Mouse (Mus musculus): ENCODE measurements around the gene Pcdh15.

The Pcdh15 gene

DNA sequence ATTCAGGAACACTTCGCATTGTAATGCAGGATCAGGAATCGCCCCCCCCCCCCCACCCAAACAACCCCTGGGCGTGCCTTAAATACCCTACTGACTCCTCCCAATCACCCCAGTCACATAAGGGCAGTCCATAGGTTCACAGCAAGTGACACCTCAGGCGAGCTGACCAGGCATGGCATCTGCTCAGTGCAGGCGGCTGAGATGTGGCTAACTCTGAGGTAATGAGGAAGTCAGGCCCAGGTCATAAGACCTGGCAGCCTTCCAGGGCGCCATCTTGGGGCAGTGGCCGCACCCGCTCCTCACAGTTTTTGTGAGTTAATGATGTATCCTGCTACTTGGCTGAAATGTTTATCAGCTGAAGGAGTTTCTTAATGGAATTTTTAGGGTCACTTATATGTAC lies 713.2 kb downstream of the Pcdh15 start:
- DNase-seq (ENCODE audit: extremely low read depth, low read depth): no peak

DNA sequence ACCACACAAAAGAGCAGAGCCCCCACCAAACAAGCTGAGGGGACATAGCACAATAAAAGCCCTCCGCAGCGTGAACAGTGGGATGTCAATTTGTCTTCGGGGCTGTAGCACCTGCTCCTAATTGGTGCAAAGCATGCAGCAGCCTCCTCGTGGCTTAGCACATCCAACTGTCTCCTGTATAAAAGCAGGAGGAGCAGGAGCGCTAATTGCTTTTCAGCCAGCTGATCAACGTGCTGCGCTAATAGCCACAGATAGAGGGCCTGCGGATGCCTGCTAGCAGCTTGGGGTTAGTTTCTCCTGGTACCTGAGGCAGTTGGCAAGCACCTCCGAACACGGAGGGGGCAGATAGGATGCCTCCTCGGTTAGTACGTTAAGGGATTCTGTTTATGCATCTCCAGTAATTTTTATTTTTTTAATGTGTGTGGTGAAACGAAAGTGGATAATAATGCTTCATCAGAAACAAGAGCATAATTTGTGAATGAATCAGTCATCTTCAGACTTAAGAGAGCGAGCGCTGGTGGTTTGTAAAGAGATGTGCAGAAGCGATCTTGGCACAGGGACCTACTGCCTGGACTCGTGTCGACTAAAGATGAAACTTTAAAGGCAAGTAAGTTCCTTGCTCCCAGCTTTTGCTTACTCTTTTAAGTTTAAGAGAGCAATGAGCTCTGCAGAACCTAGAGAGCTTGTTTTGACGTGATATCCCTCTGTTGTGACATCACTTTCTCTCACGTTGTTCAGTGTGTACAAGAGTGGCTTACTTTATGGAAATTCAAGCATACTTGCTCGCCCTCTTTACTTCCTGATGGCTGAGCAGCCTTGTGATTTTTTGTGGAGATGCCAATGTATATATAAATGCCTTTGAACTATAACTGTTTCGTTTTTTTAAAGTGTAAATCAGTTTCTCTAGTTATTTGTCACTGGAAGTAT lies 722.8 kb downstream of the Pcdh15 start:
- DNase-seq (ENCODE audit: extremely low read depth, low read depth): no peak

DNA sequence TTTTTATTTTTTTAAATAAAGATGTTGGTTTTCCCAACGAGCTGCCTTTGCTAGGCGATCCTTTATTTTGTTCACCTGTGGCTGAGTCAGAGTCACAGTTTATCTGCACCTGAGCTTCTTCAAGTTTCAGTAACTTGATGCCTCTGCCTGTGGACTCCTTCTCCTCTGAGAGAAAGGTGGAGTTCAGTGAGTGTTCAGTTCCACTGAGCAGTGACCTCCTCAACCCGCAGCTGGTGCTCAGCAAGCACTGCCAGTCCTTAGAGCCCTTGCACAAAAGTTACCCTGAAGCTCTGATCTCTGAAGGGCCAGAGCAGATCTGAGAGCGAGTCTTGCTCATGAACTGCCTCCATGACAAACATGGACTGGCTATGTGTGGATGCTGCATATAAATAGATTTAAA lies 724.1 kb downstream of the Pcdh15 start:
- DNase-seq (ENCODE audit: extremely low read depth, low read depth): no peak

DNA sequence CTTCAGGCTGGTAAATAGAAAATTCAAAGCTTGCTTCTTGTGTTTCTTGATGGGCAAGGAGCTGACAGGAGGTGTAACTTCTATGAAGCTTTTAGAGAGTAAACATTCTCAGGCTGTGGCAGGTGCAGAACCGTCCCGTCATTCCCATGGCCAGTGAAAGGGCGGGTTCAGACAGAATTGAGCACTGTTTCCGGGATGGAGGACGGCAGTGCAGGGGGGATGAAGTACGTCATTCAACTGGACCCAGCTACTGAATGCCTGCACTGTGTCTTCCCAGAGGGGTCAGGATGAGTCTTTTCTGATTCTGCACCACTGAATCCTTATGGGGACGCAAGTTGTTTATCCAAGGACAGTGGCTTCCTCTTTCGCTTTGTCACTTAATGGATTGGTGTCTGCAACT lies 727.2 kb downstream of the Pcdh15 start:
- no peak for DNase-seq (ENCODE audit: extremely low read depth, low read depth)

DNA sequence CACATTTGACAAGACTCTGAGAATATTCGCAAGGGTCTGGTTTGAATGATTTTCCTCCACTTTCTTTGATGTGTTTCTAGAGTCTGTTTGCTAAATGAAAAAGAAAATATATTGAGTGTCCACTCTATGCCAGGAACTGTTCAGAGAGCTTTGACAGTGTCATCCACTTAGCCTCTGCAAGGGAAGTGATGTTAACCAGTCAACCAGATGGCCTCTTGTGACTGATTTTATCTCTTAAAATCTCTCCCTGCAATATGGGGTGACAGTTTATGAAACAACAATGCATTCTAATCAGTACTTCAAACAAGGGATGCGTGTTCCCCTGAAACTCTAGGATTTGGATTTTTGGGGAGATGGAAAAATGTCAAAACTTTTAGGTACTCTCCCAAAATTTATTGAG lies 729.6 kb downstream of the Pcdh15 start:
- DNase-seq (ENCODE audit: extremely low read depth, low read depth): no peak

DNA sequence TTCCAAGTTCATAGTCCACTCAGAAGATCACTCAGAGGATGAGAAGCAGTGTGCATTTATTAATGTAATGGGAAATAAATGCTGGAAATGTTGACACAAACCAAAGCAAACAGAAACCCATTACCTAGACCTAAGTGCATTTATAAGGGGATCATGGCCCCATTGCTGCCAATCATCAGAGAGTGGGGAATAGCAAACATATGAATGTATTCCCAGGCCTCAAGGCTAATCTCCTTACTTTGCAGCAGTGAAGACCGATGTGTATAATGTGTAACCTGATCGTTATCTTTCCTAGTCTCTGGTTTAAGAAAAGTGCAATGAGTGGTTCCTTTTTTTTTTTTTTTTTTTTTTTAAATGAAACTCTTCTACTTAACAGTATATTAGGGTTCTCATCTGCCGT lies 745.9 kb downstream of the Pcdh15 start:
- no peak for DNase-seq (ENCODE audit: extremely low read depth, low read depth)

DNA sequence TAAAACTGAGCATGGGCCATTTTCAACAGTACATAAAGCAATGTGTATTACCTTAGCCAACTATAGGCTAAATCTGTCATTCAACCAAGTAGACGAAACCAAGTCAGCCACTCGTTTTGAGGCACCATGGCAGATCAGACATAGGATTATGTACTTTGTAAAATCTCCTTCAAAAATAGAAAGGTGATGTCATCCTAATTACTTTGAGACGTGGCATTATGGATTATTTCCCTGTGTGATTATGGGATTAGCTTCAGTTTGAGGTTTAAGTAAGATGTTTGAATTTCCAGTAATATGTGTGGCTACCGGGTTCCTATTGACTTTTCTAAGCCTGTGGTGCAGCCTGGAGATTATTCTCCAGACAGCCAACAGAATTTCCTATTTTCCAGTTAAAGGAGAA lies 763.0 kb downstream of the Pcdh15 start:
- DNase-seq (ENCODE audit: extremely low read depth, low read depth): no peak

DNA sequence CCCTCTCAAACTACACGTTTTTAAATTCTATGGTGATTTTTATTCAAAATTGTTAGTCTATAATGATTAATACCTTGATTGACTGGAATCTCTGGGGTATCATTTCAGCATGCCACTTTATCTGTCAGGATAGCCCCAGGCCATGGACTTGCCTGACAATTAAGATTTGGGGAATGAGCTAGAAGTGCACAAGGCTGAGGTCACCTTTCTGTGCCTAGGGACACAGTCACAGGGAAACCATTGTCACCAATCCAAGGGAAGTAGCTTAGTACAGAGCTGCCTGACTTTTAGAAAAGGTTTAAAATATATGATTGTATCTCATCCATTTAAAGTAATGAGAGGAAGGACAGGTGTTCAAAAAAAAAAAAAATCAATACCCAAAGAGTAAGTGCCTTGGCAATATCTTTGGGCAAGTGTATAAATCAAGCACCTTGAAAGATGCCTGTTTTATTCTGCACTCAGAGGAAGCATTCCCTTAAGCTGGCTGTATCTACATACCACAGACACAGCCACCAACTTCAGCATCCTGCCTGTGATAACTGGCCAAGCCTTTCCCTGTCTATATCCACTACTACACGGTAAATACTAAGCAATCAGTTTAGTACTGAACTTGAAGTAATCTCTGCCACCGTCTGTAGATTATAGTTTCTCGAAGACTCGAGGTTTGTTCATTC lies 779.0 kb downstream of the Pcdh15 start:
- DNase-seq (ENCODE audit: extremely low read depth, low read depth): no peak

DNA sequence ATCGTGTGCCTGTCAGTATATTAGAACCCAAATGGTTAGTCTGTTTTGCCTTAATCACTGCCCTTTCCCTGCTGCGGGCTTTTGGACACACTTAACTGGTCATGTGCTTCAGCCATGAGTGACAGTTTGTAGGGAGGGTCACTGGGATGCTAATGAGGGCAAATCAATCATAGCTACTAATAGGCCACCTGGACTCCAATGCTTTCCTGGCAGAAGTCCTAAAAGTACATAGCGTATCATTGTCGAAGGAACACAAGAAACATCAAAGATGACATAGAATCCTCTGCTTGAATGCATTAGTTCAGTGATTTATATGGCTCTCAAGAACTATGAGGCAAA lies 779.6 kb downstream of the Pcdh15 start:
- no peak for DNase-seq (ENCODE audit: extremely low read depth, low read depth)

DNA sequence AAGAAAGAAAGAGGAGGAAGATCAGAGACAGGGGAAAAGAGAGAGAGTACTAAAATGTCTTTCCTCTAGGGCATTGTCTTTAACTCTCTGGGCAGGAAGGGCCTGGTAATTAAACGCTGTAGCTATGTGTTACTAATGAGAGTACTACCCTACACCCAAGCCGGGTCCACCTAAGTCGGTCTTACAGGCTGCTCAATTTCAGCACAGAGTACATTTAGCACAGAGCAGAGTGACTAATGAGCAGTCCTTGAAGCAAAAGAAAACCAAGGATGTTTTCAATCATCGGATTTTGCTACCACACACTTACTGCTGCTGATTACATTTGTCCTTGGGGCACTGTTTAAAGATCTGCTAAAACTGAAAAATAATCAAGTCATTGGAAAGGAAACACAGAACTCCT lies 788.6 kb downstream of the Pcdh15 start:
- no peak for DNase-seq (ENCODE audit: extremely low read depth, low read depth)

DNA sequence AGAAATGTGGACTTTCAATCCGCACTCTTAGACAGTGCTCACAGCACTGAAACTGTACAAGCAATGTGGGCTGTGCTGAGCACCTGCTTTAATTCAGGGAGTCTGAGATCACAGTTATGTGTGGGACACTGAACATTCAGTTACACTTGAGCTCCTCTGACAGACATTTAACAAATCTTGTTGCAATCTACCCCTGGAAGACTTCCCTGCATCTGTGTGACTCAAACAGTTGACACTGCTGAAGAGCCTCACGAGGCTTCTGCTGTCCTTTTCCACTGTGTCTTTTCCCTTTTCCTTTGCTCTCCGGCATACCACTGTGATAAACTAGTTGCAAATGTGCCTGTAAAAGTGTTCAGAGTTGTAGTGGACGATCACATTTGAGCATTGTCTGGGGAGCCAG lies 793.1 kb downstream of the Pcdh15 start:
- DNase-seq (ENCODE audit: extremely low read depth, low read depth): no peak

DNA sequence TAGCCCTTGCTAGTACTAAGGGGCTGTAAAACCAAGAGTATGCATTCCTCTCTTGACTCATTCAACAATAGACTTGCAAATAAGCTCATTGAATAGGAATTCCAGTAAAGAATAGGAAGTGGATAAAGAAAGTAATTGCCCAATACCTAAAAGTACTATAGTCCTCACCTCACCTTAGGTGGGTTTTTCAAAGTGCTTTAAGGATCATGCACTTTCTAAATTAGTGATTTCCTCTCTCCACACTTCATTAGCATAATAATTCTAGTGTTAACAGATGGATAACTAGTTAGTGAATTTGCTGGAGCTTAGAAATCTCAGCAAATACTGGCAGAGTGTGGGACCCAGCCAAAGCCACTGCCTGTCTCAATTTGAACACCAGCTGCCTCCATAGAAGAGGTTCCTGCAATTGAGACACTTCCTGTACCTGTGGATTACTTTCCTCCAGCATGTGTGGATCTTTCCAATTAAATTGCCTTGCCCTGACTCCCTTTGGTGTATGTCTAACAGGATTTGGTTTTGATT lies 797.0 kb downstream of the Pcdh15 start:
- no peak for DNase-seq (ENCODE audit: extremely low read depth, low read depth)

DNA sequence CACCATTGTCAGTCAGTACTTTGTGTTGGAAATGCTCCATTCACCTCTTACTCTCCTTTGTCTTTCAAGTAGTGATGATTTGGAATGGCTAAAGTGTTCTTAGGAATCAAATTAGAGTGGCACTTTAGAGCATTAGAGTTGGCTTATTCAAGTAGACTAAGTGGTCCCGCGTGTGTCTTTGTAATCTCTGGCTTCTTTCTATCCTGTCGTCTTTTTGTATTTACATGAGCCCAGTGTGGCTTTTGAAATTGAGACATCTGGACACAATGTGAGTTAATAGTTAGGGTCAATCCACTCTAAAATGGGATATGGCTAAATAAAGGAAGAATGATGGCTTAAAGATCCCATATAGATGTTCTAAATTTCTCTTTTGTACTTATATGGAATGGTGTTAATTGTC lies 800.0 kb downstream of the Pcdh15 start:
- DNase-seq (ENCODE audit: extremely low read depth, low read depth): no peak

DNA sequence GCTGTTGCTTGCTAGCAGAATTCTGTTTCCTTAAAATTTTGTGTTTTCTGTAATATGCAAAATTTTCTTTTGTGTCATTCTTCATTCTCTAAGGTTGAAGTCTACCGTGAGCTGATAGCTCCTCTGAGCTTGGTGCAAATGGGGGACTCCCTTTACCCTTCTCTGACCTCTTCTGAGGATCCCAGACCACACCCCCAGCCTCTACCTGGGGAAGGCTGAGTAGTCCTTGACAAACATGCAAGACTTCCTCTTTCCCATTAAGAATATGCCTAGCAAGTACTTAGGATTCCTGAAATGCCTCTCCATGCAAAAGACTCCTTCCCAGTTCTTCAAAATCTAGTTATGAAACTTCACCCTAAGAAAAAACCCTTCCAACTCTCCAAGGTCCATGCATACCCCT lies 808.5 kb downstream of the Pcdh15 start:
- DNase-seq (ENCODE audit: extremely low read depth, low read depth): no peak

DNA sequence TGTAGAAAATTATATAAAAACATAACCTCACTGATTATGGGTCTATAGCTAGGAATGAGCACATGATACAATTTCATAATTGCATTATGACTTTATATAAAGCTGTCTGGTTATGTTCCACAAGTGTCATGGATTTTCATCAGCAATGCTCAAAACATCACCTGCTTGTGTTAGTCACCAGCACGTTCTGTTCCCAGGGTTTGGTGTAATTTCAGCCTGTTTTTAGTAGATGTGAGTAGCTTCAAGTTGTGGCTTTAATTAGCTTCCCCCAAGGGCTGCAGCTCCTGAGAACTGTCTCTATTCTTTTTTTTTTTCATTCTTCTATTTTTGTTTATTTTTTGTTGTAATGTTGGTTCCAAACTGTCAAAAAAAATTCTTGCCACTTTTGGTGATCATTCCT lies 809.4 kb downstream of the Pcdh15 start:
- DNase-seq (ENCODE audit: extremely low read depth, low read depth): no peak

DNA sequence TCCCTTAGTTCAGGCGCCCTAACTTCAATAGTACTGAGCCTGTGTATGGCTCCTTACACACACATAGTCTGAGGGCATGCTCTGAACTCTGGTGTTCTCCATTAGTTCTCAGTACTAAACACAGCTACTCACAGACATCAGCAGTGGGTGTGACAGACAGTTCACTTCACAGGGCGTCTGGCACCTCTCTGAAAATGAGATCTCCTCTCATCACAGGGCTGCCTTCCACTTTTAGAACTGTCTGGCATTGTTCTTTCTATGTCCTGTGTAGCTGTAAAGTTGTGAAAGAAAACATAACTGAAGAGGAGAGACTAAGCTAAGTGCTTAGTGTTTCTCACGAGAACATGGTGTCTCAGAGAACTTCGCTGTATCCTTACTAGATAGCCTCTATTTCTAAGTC lies 816.0 kb downstream of the Pcdh15 start:
- DNase-seq (ENCODE audit: extremely low read depth, low read depth): no peak

DNA sequence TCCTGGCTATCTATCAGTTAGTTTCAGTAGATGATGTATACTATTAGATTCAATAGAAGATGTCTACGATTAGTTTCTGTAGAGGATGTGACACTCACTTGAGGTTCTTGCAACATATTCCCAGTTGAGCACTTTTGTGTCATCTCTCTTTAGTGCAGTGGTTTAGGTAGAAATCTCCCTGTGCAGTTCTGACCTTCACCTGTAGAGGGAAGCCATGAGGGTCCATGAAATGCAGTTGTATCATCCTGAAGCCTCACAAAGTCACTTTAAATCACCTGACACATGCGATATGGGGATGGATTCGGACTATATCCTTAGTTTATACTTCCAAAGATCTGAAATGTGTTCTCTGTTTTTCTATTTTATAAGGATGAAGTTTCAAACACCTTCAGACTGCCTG lies 822.4 kb downstream of the Pcdh15 start:
- no peak for DNase-seq (ENCODE audit: extremely low read depth, low read depth)

DNA sequence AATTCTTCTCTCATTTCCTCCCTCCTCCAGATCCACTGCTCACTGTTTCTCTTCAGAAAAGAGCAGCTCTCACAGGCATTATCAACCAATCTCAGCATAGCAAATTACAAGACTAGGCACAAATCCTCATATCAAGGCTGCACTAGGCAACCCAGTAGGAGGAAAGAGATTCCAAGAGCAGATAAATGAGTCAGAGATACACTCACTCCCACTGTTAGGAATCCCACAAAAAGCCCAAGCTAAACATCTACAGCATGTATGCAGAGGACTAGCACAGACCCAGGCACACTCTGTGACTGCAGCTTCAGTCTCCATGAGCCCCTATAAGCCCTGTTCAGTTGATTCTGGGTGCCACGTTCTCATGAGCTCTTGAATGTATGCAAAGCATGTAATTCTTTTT lies 829.5 kb downstream of the Pcdh15 start:
- DNase-seq (ENCODE audit: extremely low read depth, low read depth): no peak

DNA sequence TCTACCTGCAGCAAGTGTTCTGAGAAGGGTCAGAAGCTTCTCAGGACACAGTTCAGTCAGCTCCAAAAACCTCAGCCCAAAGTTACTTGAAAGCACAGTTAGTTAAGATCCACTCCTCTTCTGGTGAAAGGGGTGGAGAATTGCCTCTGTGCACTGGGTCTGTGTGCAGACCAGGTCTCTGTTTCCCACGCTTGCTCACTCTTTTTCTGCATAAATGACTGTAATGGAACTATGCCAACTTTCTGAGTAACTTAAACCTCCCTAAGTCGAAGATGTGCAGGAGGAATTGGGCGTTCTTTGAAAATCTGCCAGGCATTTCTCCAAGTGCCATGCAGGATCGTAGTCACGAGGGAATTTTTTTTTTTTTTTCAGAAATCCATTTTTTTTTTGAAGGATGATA lies 830.6 kb downstream of the Pcdh15 start:
- no peak for DNase-seq (ENCODE audit: extremely low read depth, low read depth)

DNA sequence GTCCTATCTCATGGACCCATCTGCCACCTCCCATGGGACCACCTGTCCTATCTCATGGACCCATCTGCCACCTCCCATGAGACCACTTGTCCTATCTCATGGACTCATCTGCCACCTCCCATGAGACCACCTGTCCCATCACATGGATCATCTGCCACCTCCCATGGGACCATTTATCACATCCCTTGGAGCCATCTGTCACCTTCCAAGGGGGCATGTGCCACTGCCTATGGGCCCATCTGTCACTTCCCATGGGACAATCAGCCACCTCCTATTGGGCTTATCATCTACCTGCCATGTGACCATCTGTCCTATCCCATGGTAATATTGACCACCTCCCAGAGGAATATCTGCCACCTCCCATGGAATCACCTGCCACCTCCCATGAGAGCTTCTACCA lies 832.0 kb downstream of the Pcdh15 start:
- no peak for DNase-seq (ENCODE audit: extremely low read depth, low read depth)

DNA sequence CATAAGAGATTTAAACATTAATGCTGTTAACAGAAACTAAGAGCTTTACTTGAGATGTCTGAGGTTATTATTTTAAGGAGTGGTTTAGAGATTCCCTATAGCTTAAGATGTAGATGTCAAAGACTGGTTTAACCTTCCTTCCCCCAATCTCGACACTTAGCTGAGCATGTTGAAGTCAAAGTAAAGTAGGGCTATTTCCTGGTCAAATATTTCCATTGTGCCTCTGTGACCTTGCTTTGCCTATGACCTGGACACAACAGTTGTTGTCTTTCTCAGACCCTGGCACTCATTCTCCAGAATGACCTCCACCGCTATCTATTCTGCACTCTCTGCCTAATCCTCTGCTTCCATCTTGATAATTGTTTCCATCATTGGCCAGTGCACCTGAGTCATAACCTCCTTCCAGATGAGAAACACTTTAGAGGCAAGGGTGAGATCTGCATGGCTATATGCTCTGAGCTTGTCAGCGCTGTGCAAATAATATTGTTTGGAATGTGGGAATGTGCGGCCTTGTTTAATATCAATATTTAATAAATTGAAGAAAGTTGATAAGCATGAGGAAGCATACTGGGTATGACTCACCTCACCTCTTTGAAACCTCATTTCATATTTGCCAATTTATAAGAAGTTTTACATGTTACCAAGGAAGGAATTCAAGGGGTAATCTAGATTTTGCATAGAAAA lies 833.0 kb downstream of the Pcdh15 start:
- no peak for DNase-seq (ENCODE audit: extremely low read depth, low read depth)

DNA sequence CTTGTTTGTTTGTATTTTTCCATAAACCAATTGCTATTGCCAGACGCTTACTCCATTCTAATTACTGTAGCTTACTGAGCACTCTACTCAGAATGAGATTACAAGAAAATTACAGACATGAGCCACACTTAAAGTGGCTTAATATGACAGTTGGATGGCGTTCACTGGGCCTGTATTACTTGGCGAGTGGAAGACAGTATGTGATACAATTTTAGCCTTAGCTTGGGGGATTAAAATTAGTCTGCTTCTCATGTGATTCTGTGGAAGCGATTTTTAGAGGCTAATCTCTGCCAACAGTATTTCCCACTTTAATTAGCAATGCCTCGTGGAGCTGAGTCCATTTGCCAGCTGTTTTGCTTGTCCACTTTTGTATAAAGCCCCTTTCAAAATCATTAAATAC lies 837.0 kb downstream of the Pcdh15 start:
- no peak for DNase-seq (ENCODE audit: extremely low read depth, low read depth)
